Comparison of ENCODE assay signal across 17 mouse cellular contexts in the genomic region with DNA sequence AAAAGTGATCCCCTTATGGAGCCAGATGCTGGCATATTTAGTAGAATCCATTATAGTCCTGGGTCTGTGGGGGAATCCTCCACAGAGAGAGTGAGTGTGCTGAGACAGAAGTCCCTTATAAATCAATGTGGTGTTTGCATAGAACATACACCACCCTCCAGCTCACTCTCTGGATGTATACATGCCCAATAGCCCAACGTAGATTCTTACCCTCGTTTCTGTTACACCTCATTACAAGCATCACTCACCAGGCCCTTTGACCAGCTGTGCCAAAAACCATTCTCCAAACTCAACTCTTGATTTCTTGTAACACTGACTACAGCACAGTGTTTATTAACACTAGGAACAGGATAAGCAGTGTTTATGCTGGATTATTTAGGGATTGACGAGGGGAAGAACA.
"Had no signal": no experiment of that assay in that cellular context is flagged by ENCODE, and none has a peak within 500 bp of the region (broad histone marks: within the 10 kb centered on the region; RNA-seq: fewer than 3 reads in every experiment).

No protein-coding gene starts in this region.

- DNase-seq: lung, adult 2 months; midbrain, embryonic 14.5 days; retina, postnatal 1 day; right cerebral cortex, adult 18-20 months; right cerebral cortex, postnatal 25 days; right cerebral cortex, postnatal 4 days; spleen, adult 18-20 months; thymus, adult 18-20 months; thymus, postnatal 14 days; thymus, postnatal 36 days had no signal

- H3K9ac ChIP-seq: liver, embryonic 14.5 days; midbrain, embryonic 12.5 days; neural tube, embryonic 13.5 days; neural tube, embryonic 15.5 days had no signal

- H3K9me3 ChIP-seq: midbrain, embryonic 10.5 days; midbrain, embryonic 12.5 days; neural tube, embryonic 13.5 days; neural tube, embryonic 15.5 days had no signal

- H3K36me3 ChIP-seq: midbrain, embryonic 10.5 days; midbrain, embryonic 12.5 days; neural tube, embryonic 13.5 days; neural tube, embryonic 15.5 days had no signal

- ATAC-seq: midbrain, embryonic 16.5 days had no signal

- H3K27ac ChIP-seq: liver, embryonic 14.5 days; midbrain, embryonic 10.5 days; midbrain, embryonic 12.5 days; neural tube, embryonic 13.5 days; neural tube, embryonic 15.5 days had no signal

- H3K27me3 ChIP-seq: midbrain, embryonic 12.5 days; neural tube, embryonic 13.5 days; neural tube, embryonic 15.5 days had no signal

- H3K4me2 ChIP-seq: midbrain, embryonic 12.5 days; neural tube, embryonic 13.5 days; neural tube, embryonic 15.5 days had no signal

- H3K4me3 ChIP-seq: midbrain, embryonic 10.5 days; midbrain, embryonic 12.5 days; myocyte; neural tube, embryonic 13.5 days; neural tube, embryonic 15.5 days had no signal

- H3K4me1 ChIP-seq: midbrain, embryonic 10.5 days; midbrain, embryonic 12.5 days; neural tube, embryonic 13.5 days; neural tube, embryonic 15.5 days had no signal
